Mouse (Mus musculus) kidney, adult 2 months (tissue): ENCODE measurements around the gene Olfml2b. TPM values are rescaled to one million over a fixed set of nuclear protein-coding genes. Genes with fewer than 3 reads are reported as not detected.

ENCODE experiments used
- DNase-seq: peaks from one replicate; pipeline ENCODE4 v3.0.0; 2021
- H3K27ac ChIP-seq: fragments of 200-500 bp; 2 replicates; pipeline ENCODE4 v1.5.1; 2012; ENCODE audit warnings: low read depth, low read length, control low read depth, inconsistent platforms; ENCODE audit not compliant: insufficient read depth
- H3K27me3 ChIP-seq: fragments of 200-500 bp; replicated peaks from 2 replicates; pipeline ENCODE4 v1.6.1; 2012; ENCODE audit warnings: mild to moderate bottlenecking, moderate library complexity, low read length, inconsistent platforms; ENCODE audit not compliant: control insufficient read depth, insufficient read depth
- H3K36me3 ChIP-seq: fragments of 200-500 bp; 2 replicates; pipeline ENCODE4 v1.6.1; 2012; ENCODE audit warnings: mild to moderate bottlenecking, moderate library complexity, low read length, inconsistent platforms; ENCODE audit not compliant: control insufficient read depth, insufficient read depth
- H3K4me1 ChIP-seq: fragments of 200-500 bp; 2 replicates; pipeline ENCODE4 v1.6.1; 2011; ENCODE audit warnings: low read length; ENCODE audit not compliant: control insufficient read depth, insufficient read depth
- H3K4me3 ChIP-seq: fragments of 200-500 bp; 2 replicates; pipeline ENCODE4 v1.5.1; 2011; ENCODE audit warnings: mild to moderate bottlenecking, low read depth, low read length, control low read depth; ENCODE audit not compliant: insufficient read depth
- CTCF ChIP-seq: fragments of 200-500 bp; conservative IDR thresholded peaks from 2 replicates; pipeline ENCODE4 v1.5.1; 2011; ENCODE audit warnings: low read depth, mild to moderate bottlenecking, control low read depth, low read length, moderate library complexity, mixed read lengths; ENCODE audit not compliant: insufficient read depth, insufficient read length
- POLR2A ChIP-seq: fragments of 200-500 bp; IDR thresholded peaks from one replicate; pipeline ENCODE4 v1.6.1; 2011; ENCODE audit warnings: low read depth, low read length, control low read depth
- WGBS: fragments of 180-500 bp; shearing (Covaris S2); methylation state at CpG from one replicate; pipeline ENCODE4 v1.1.7; 2018; 5-methylcytosine and 5-hydroxymethylcytosine counted together
- polyA plus RNA-seq: library from polyadenylated mRNA; depleted of rRNA; stranded (reverse); fragments of >200 nt; gene quantifications from 2 replicates; pipeline ENCODE4 v1.2.3, GENCODE M21; 2012

Gene Olfml2b
- polyA plus RNA-seq, 1 experiment, result 4.2 TPM

GRCm38 (mm10) chr1:170689773-170690172 lies 45.4 kb downstream of the Olfml2b start:
- DNase-seq, result no peak
- 90% methylated on average over 8 of the region's 8 CpGs for WGBS
- no peaks in the 10 kb centered on the region for H3K27me3 ChIP-seq
- H3K36me3 ChIP-seq, result no peaks in the 10 kb centered on the region
- H3K4me1 ChIP-seq, result no peaks in the 10 kb centered on the region
- no peak for TF ChIP-seq POLR2A
- no peak for TF ChIP-seq CTCF
- H3K4me3 ChIP-seq, result no peak overlapping the region
- no peak overlapping the region for H3K27ac ChIP-seq

- DNase-seq, result no peak
- Histone ChIP-seq H3K27me3 (no peaks in the 10 kb centered on the region), H3K4me1 (no peaks in the 10 kb centered on the region), H3K27ac (no peak overlapping the region), H3K36me3 (no peaks in the 10 kb centered on the region), H3K4me3 (no peak overlapping the region)
- WGBS, result 80% methylated on average over 5 of the region's 5 CpGs
- TF ChIP-seq POLR2A (no peak), CTCF (no peak)
Measured at GRCm38 (mm10) chr1:170691301-170691700, 47.0 kb downstream of the Olfml2b start.

- H3K27ac ChIP-seq, result no peak overlapping the region
- 43% methylated on average over 5 of the region's 5 CpGs for WGBS
- peak; percentile 86 for DNase-seq
Measured at GRCm38 (mm10) chr1:170694821-170695291, 50.5 kb downstream of the Olfml2b start.

GRCm38 (mm10) chr1:170695326-170695725 lies 51.0 kb downstream of the Olfml2b start:
- 54% methylated on average over 6 of the region's 6 CpGs for WGBS
- Histone ChIP-seq H3K4me3 (no peak overlapping the region), H3K27me3 (no peaks in the 10 kb centered on the region), H3K4me1 (no peaks in the 10 kb centered on the region), H3K36me3 (no peaks in the 10 kb centered on the region), H3K27ac (no peak overlapping the region)
- no peak for TF ChIP-seq POLR2A
- DNase-seq, result peak; percentile 69

More at GRCm38 (mm10) chr1:170694821-170695291, 50.5 kb downstream of the Olfml2b start:
- no peak for TF ChIP-seq CTCF
- TF ChIP-seq POLR2A, result no peak
- Histone ChIP-seq H3K4me1 (no peaks in the 10 kb centered on the region), H3K4me3 (no peak overlapping the region), H3K36me3 (no peaks in the 10 kb centered on the region), H3K27me3 (no peaks in the 10 kb centered on the region)

GRCm38 (mm10) chr1:170696996-170697395 lies 52.7 kb downstream of the Olfml2b start:
- 82% methylated on average over 8 of the region's 8 CpGs for WGBS
- DNase-seq, result peak; percentile 57
- H3K36me3 ChIP-seq, result no peaks in the 10 kb centered on the region
- no peaks in the 10 kb centered on the region for H3K27me3 ChIP-seq
- H3K4me1 ChIP-seq, result no peaks in the 10 kb centered on the region
- H3K27ac ChIP-seq, result no peak overlapping the region
- TF ChIP-seq POLR2A, result no peak
- H3K4me3 ChIP-seq, result no peak overlapping the region

- Histone ChIP-seq H3K27ac (no peak overlapping the region), H3K4me3 (no peak overlapping the region), H3K27me3 (no peaks in the 10 kb centered on the region), H3K36me3 (no peaks in the 10 kb centered on the region), H3K4me1 (no peaks in the 10 kb centered on the region)
- DNase-seq, result peak; percentile 89
- 44% methylated on average over 7 of the region's 7 CpGs for WGBS
- TF ChIP-seq POLR2A (no peak), CTCF (no peak)
Measured at GRCm38 (mm10) chr1:170697771-170698356, 53.5 kb downstream of the Olfml2b start.

GRCm38 (mm10) chr1:170698771-170699170 lies 54.4 kb downstream of the Olfml2b start:
- H3K36me3 ChIP-seq, result no peaks in the 10 kb centered on the region
- H3K4me1 ChIP-seq, result no peaks in the 10 kb centered on the region
- no peak overlapping the region for H3K4me3 ChIP-seq
- H3K27ac ChIP-seq, result no peak overlapping the region
- DNase-seq, result no peak
- no peaks in the 10 kb centered on the region for H3K27me3 ChIP-seq
- WGBS, result 75% methylated on average over 3 of the region's 3 CpGs
- TF ChIP-seq CTCF (no peak), POLR2A (no peak)

GRCm38 (mm10) chr1:170699553-170699952 lies 55.2 kb downstream of the Olfml2b start:
- Histone ChIP-seq H3K27me3 (no peaks in the 10 kb centered on the region), H3K27ac (no peak overlapping the region), H3K4me3 (no peak overlapping the region), H3K4me1 (no peaks in the 10 kb centered on the region), H3K36me3 (no peaks in the 10 kb centered on the region)
- DNase-seq, result no peak
- TF ChIP-seq POLR2A (no peak), CTCF (no peak)
- WGBS, result 81% methylated on average over 9 of the region's 9 CpGs
